Mouse (Mus musculus): ENCODE measurements at regions not wholly inside any gene's neighbourhood (a gene's known extent, or its start where the extent isn't known, plus 50 kb on each side); places are given as distances from the start of the nearest gene placed in this dataset.

- Histone ChIP-seq H3K4me1 (replicated peaks; ENCODE audit: control insufficient read depth, insufficient read depth, low read length) (no peaks in the 10 kb centered on the region), H3K4me3 (ENCODE audit: control insufficient read depth, insufficient read depth, low read length) (no peak overlapping the region), H3K36me3 (ENCODE audit: control insufficient read depth, insufficient read depth, low read length) (no peaks in the 10 kb centered on the region), H3K27ac (ENCODE audit: control insufficient read depth, insufficient read depth, low read length) (no peak overlapping the region), H3K27me3 (ENCODE audit: control insufficient read depth, insufficient read depth, low read length) (no peaks in the 10 kb centered on the region)
- TF ChIP-seq POLR2A (IDR thresholded peaks at IDR 0.05; ENCODE audit: control insufficient read depth, extremely low read depth, insufficient read depth, low read length, poor library complexity) (no peak), CTCF (IDR thresholded peaks at IDR 0.05; ENCODE audit: borderline replicate concordance, control insufficient read depth, extremely low read depth, insufficient read depth, low read length, poor library complexity) (no peak)
- 93% methylated on average over 11 of the region's 11 CpGs for WGBS
- no peak for DNase-seq
Observed at GRCm38 (mm10) chr13:102526621-102527140, 166.7 kb upstream of the Cd180 start.

DNA sequence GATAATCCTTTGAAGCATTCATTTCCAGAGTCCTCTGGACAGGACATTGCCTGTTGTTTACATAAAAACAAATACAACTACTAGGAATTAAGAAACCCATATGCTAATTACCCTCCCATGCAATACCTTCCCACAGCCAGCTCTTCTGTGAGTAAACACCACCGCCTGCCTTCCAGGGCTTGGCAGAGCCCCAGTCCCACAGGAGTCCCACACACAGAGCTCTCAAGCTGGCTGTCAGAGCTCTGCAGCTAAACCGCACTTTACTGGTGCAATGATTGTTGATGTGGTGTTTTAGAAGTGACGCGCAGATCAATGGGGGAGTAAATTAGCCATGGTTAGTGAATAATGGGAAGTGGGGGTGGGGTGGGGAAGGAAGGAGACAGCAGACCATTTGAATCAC is 159.6 kb upstream of the Cd180 start:
- TF ChIP-seq POLR2A (IDR thresholded peaks at IDR 0.05; ENCODE audit: control insufficient read depth, extremely low read depth, insufficient read depth, low read length, poor library complexity) (no peak), CTCF (IDR thresholded peaks at IDR 0.05; ENCODE audit: borderline replicate concordance, control insufficient read depth, extremely low read depth, insufficient read depth, low read length, poor library complexity) (no peak)
- 84% methylated on average over 4 of the region's 4 CpGs for WGBS
- H3K27me3 ChIP-seq (ENCODE audit: control insufficient read depth, insufficient read depth, low read length): no peaks in the 10 kb centered on the region
- no peak overlapping the region for H3K27ac ChIP-seq (ENCODE audit: control insufficient read depth, insufficient read depth, low read length)
- DNase-seq: no peak
- no peak overlapping the region for H3K4me3 ChIP-seq (ENCODE audit: control insufficient read depth, insufficient read depth, low read length)
- no peaks in the 10 kb centered on the region for H3K36me3 ChIP-seq (ENCODE audit: control insufficient read depth, insufficient read depth, low read length)
- peaks cover 6% of the 10 kb centered on the region; the same call in 1 of the 2 replicates for H3K4me1 ChIP-seq (replicated peaks; ENCODE audit: control insufficient read depth, insufficient read depth, low read length)

- Histone ChIP-seq H3K27ac (ENCODE audit: control insufficient read depth, insufficient read depth, low read length) (no peak overlapping the region), H3K4me1 (replicated peaks; ENCODE audit: control insufficient read depth, insufficient read depth, low read length) (peaks cover 6% of the 10 kb centered on the region; the same call in 1 of the 2 replicates), H3K36me3 (ENCODE audit: control insufficient read depth, insufficient read depth, low read length) (no peaks in the 10 kb centered on the region), H3K27me3 (ENCODE audit: control insufficient read depth, insufficient read depth, low read length) (no peaks in the 10 kb centered on the region), H3K4me3 (ENCODE audit: control insufficient read depth, insufficient read depth, low read length) (no peak overlapping the region)
- no peak for TF ChIP-seq CTCF (IDR thresholded peaks at IDR 0.05; ENCODE audit: borderline replicate concordance, control insufficient read depth, extremely low read depth, insufficient read depth, low read length, poor library complexity)
- no peak for TF ChIP-seq POLR2A (IDR thresholded peaks at IDR 0.05; ENCODE audit: control insufficient read depth, extremely low read depth, insufficient read depth, low read length, poor library complexity)
- WGBS: 15% methylated on average over 19 of the region's 19 CpGs
- DNase-seq: no peak
Observed at GRCm38 (mm10) chr13:102537424-102538242, 155.7 kb upstream of the Cd180 start.

DNA sequence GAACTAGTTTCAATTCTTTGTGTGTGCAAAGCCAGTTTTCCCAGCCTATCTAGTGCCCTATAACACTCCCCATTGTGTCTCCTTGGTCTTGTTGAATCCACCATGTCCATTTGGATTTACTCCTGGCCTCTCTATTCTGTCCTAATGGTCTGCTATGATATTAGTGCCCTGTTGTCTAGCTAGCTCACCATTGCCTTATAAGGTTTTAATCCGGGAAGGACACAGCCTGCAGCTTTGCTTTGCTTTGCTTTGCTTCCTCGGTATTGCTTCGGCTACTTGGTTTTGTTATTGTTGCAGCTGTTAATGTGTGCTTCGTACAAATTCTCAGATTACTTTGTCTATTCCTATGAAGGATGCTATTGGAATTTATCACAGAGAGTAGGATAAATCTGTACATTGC is 152.9 kb upstream of the Cd180 start:
- 92% methylated on average over 4 of the region's 4 CpGs for WGBS
- Histone ChIP-seq H3K4me1 (replicated peaks; ENCODE audit: control insufficient read depth, insufficient read depth, low read length) (peaks cover 6% of the 10 kb centered on the region; the same call in 1 of the 2 replicates), H3K27ac (ENCODE audit: control insufficient read depth, insufficient read depth, low read length) (no peak overlapping the region), H3K27me3 (ENCODE audit: control insufficient read depth, insufficient read depth, low read length) (no peaks in the 10 kb centered on the region), H3K4me3 (ENCODE audit: control insufficient read depth, insufficient read depth, low read length) (no peak overlapping the region), H3K36me3 (ENCODE audit: control insufficient read depth, insufficient read depth, low read length) (no peaks in the 10 kb centered on the region)
- DNase-seq: no peak
- TF ChIP-seq CTCF (IDR thresholded peaks at IDR 0.05; ENCODE audit: borderline replicate concordance, control insufficient read depth, extremely low read depth, insufficient read depth, low read length, poor library complexity) (no peak), POLR2A (IDR thresholded peaks at IDR 0.05; ENCODE audit: control insufficient read depth, extremely low read depth, insufficient read depth, low read length, poor library complexity) (no peak)

DNA sequence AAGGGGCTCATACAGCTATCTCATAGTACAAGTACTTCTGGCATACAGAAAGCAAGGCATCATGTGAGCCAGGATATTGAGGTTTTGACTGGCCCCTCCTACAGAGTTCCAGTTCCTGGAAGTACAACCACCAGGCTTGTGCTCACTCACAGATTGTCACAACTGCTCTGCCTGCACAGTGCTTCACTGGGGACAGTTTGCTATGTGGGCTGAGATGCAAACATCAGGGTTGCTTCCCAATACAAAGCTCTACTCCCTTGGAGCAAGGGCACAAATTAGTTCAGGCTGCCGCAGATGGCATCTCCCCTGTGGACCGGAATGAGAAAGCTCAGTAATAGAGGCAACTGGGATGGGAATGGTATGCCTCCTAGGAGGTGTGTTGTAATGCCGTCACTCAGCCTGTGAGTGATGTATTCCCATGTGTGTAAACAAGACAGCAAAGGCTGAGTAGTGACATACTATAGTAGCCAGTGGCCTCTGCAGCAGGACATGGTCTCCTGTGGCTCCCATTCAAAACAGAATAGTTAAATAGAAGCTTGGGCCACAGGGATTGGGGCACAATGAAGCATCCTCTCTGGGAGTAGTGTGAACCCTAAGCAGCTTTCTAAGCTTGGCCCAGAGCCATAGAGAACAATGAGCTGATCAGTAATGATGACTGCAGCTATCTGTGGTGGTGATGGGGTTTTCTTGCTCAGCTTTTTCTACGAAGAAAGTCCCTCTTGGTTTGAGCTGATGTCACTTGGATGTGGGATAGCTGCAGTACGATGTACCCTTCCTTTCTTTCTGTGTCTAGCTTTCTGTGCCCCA is 148.8 kb upstream of the Cd180 start:
- Histone ChIP-seq H3K27ac (ENCODE audit: control insufficient read depth, insufficient read depth, low read length) (no peak overlapping the region), H3K4me1 (replicated peaks; ENCODE audit: control insufficient read depth, insufficient read depth, low read length) (no peaks in the 10 kb centered on the region), H3K36me3 (ENCODE audit: control insufficient read depth, insufficient read depth, low read length) (no peaks in the 10 kb centered on the region), H3K27me3 (ENCODE audit: control insufficient read depth, insufficient read depth, low read length) (no peaks in the 10 kb centered on the region), H3K4me3 (ENCODE audit: control insufficient read depth, insufficient read depth, low read length) (no peak overlapping the region)
- WGBS: 96% methylated on average over 5 of the region's 5 CpGs
- DNase-seq: no peak
- TF ChIP-seq CTCF (IDR thresholded peaks at IDR 0.05; ENCODE audit: borderline replicate concordance, control insufficient read depth, extremely low read depth, insufficient read depth, low read length, poor library complexity): no peak
- no peak for TF ChIP-seq POLR2A (IDR thresholded peaks at IDR 0.05; ENCODE audit: control insufficient read depth, extremely low read depth, insufficient read depth, low read length, poor library complexity)

- H3K4me1 ChIP-seq (replicated peaks; ENCODE audit: control insufficient read depth, insufficient read depth, low read length): no peaks in the 10 kb centered on the region
- no peak overlapping the region for H3K4me3 ChIP-seq (ENCODE audit: control insufficient read depth, insufficient read depth, low read length)
- H3K27ac ChIP-seq (ENCODE audit: control insufficient read depth, insufficient read depth, low read length): no peak overlapping the region
- WGBS: 95% methylated on average over 17 of the region's 17 CpGs
- H3K36me3 ChIP-seq (ENCODE audit: control insufficient read depth, insufficient read depth, low read length): no peaks in the 10 kb centered on the region
- H3K27me3 ChIP-seq (ENCODE audit: control insufficient read depth, insufficient read depth, low read length): no peaks in the 10 kb centered on the region
- TF ChIP-seq CTCF (IDR thresholded peaks at IDR 0.05; ENCODE audit: borderline replicate concordance, control insufficient read depth, extremely low read depth, insufficient read depth, low read length, poor library complexity): no peak
- TF ChIP-seq POLR2A (IDR thresholded peaks at IDR 0.05; ENCODE audit: control insufficient read depth, extremely low read depth, insufficient read depth, low read length, poor library complexity): no peak
- no peak for DNase-seq
Observed at GRCm38 (mm10) chr13:102545845-102546615, 147.3 kb upstream of the Cd180 start.
